9 mouse cellular contexts compared by ENCODE assay signal in genomic region chr11:30197564-30198090, GRCm38 (mm10).
DNase-seq lines count a peak whose midpoint lies in the region; ATAC-seq and TF ChIP-seq lines count a peak whose summit lies in the region.
"Had no signal": no experiment of that assay in that cellular context is flagged by ENCODE, and none has a peak within 500 bp of the region (broad histone marks: within the 10 kb centered on the region; RNA-seq: fewer than 3 reads in every experiment).

No protein-coding gene starts in this region.

- no peak for DNase-seq in layer of hippocampus, adult 2 months (ENCODE audit: low spot score in 2 of 2)
- no peak for DNase-seq in layer of hippocampus, adult 18-20 months (ENCODE audit: low spot score in 2 of 2)
- DNase-seq in cerebellum, postnatal 36 days: peak; percentile 58 to 62
- DNase-seq in heart, adult 18-20 months: peak; percentile 49 to 86
- DNase-seq in lung, postnatal 25 days (ENCODE audit: low spot score): peak; percentile 80
- DNase-seq in retina, adult 2 months (ENCODE audit: low read depth, low spot score): peak; percentile 18
- DNase-seq in urinary bladder, postnatal 36 days (ENCODE audit: low spot score in 2 of 2): peak; percentile 64 to 76

- H3K4me2 ChIP-seq in kidney, embryonic 15.5 days: peak overlapping the region; percentile 71

- peaks cover 7% of the 10 kb centered on the region for H3K36me3 ChIP-seq in kidney, embryonic 15.5 days

- no peaks in the 10 kb centered on the region for H3K9me3 ChIP-seq in kidney, embryonic 15.5 days (replicated peaks)

- peaks cover 49% of the 10 kb centered on the region for H3K4me1 ChIP-seq in kidney, embryonic 15.5 days

- peak; percentile 89 for ATAC-seq in kidney, embryonic 15.5 days (replicated peaks; ENCODE audit: low FRiP score)

- peak overlapping the region; percentile 40 for H3K4me3 ChIP-seq in layer of hippocampus, adult 2 months
- H3K4me3 ChIP-seq in kidney, embryonic 15.5 days (replicated peaks): peak overlapping the region; percentile 57
- H3K4me3 ChIP-seq: myocyte had no signal

- no peak for TF ChIP-seq CTCF in layer of hippocampus, adult 2 months (conservative IDR thresholded peaks at IDR 0.05)

- peak overlapping the region; percentile 52 for H3K9ac ChIP-seq in kidney, embryonic 15.5 days

- no peaks in the 10 kb centered on the region for H3K27me3 ChIP-seq in kidney, embryonic 15.5 days

- peak overlapping the region; percentile 54; the same call in 1 of the 2 replicates for H3K27ac ChIP-seq in layer of hippocampus, adult 2 months
- peak overlapping the region; percentile 96 for H3K27ac ChIP-seq in kidney, embryonic 15.5 days

- 3% methylated on average over 21 of the region's 21 CpGs for WGBS in kidney, embryonic 15.5 days

Comparison
In these comparisons a context has a peak if more than half of its experiments do, and no peak if none do; other contexts are left out.
1. DNase-seq: peak in cerebellum, postnatal 36 days (2 of 2), heart, adult 18-20 months (2 of 2), lung, postnatal 25 days (single experiment), retina, adult 2 months (single experiment) and urinary bladder, postnatal 36 days (2 of 2); none in layer of hippocampus, adult 2 months (0 of 2) and layer of hippocampus, adult 18-20 months (0 of 2).